Mouse (Mus musculus) T-helper 2 cell (primary cell): ENCODE measurements around the gene Tgfbr3l.

ENCODE experiments used
- in situ Hi-C: fragments of 300-600 bp; cut with MboI, MseI; formaldehyde crosslinking; loops from one replicate; pipeline ENCODE4 v1.15.1; 2025; ENCODE audit warnings: high pct_unique_total_duplicates

Gene Tgfbr3l

GRCm38 (mm10) chr8:4247951-4248540 is at the start of gene Tgfbr3l:
Gene Tgfbr3l, plus strand, starts transcription at chr8:4248214.
- in situ Hi-C loops: no loop called here

- in situ Hi-C loops: loop anchor here (10.0 kb wide), 1 partner anchor 63 kb away; no protein-coding TSS in a partner anchor
Observed at GRCm38 (mm10) chr8:4201321-4201720, 46.7 kb upstream of the Tgfbr3l start.

GRCm38 (mm10) chr8:4205246-4206123 is 42.5 kb upstream of the Tgfbr3l start:
- in situ Hi-C loops: loop anchor here (10.0 kb wide), 1 partner anchor 59 kb away; no protein-coding TSS in a partner anchor

GRCm38 (mm10) chr8:4206182-4207015 is 41.6 kb upstream of the Tgfbr3l start:
- in situ Hi-C loops: loop anchor here (10.0 kb wide), 1 partner anchor 58 kb away; no protein-coding TSS in a partner anchor

- in situ Hi-C loops: loop anchor here (10.0 kb wide), 1 partner anchor 58 kb away; no protein-coding TSS in a partner anchor
Observed at GRCm38 (mm10) chr8:4207016-4207350, 41.0 kb upstream of the Tgfbr3l start.

GRCm38 (mm10) chr8:4211097-4211496 is 36.9 kb upstream of the Tgfbr3l start:
- in situ Hi-C loops: no loop called here

GRCm38 (mm10) chr8:4212809-4213209 is 35.2 kb upstream of the Tgfbr3l start:
- in situ Hi-C loops: no loop called here

GRCm38 (mm10) chr8:4213210-4214005 is 34.6 kb upstream of the Tgfbr3l start:
- in situ Hi-C loops: no loop called here

- in situ Hi-C loops: no loop called here
Observed at GRCm38 (mm10) chr8:4214006-4214980, 33.7 kb upstream of the Tgfbr3l start.

GRCm38 (mm10) chr8:4216296-4216695 is 31.7 kb upstream of the Tgfbr3l start:
- in situ Hi-C loops: no loop called here

GRCm38 (mm10) chr8:4216791-4217621 is 31.0 kb upstream of the Tgfbr3l start, which contains the start of gene Prr36:
Gene Prr36, minus strand, starts transcription at chr8:4217459.
- in situ Hi-C loops: no loop called here

GRCm38 (mm10) chr8:4219617-4220016 is 28.4 kb upstream of the Tgfbr3l start:
- in situ Hi-C loops: loop anchor here (10.0 kb wide), 1 partner anchor 55 kb away; the partner anchor contains the start of gene Evi5l

GRCm38 (mm10) chr8:4222059-4222458 is 26.0 kb upstream of the Tgfbr3l start:
- in situ Hi-C loops: loop anchor here (10.0 kb wide), 1 partner anchor 57 kb away; the partner anchor contains the start of gene Evi5l

- in situ Hi-C loops: loop anchor here (10.0 kb wide), 1 partner anchor 62 kb away; the partner anchor contains the start of gene Evi5l
Observed at GRCm38 (mm10) chr8:4226323-4226722, 21.7 kb upstream of the Tgfbr3l start.

- in situ Hi-C loops: loop anchor here (10.0 kb wide), 1 partner anchor 62 kb away; the partner anchor contains the start of gene Evi5l
Observed at GRCm38 (mm10) chr8:4226739-4227347, 21.2 kb upstream of the Tgfbr3l start, which contains the start of gene Lrrc8e. Gene Lrrc8e, plus strand, starts transcription at chr8:4226827.

- in situ Hi-C loops: loop anchor here (10.0 kb wide), 1 partner anchor 63 kb away; the partner anchor contains the start of gene Evi5l
Observed at GRCm38 (mm10) chr8:4227919-4228318, 20.1 kb upstream of the Tgfbr3l start.

- in situ Hi-C loops: loop anchor here (10.0 kb wide), 1 partner anchor 65 kb away; the partner anchor contains the start of gene Evi5l
Observed at GRCm38 (mm10) chr8:4229784-4230183, 18.2 kb upstream of the Tgfbr3l start.
